Mouse (Mus musculus): ENCODE measurements around the gene Ino80.

Gene Ino80

DNA sequence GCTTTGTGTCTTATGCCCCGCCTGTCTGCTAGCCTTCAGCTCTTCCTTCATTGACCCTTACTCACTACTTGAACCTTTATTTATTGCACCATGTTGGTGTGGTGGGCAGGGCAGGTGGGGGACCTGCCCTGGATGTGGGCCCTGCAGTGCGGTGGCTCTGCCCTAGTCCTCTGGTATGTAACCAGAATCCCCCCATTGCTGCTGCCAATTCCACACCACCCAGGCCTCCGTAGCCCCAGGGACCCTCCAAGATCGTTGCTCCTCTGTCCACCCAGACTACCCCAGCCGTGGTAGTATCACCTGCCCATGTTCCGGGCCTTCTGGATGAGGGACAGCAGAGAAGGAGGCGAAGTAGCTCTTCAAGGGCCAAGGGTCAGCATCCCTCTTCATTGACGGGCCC is 123.8 kb downstream of the Ino80 start:
- no peak for DNase-seq (ENCODE audit: low read depth, low spot score)

DNA sequence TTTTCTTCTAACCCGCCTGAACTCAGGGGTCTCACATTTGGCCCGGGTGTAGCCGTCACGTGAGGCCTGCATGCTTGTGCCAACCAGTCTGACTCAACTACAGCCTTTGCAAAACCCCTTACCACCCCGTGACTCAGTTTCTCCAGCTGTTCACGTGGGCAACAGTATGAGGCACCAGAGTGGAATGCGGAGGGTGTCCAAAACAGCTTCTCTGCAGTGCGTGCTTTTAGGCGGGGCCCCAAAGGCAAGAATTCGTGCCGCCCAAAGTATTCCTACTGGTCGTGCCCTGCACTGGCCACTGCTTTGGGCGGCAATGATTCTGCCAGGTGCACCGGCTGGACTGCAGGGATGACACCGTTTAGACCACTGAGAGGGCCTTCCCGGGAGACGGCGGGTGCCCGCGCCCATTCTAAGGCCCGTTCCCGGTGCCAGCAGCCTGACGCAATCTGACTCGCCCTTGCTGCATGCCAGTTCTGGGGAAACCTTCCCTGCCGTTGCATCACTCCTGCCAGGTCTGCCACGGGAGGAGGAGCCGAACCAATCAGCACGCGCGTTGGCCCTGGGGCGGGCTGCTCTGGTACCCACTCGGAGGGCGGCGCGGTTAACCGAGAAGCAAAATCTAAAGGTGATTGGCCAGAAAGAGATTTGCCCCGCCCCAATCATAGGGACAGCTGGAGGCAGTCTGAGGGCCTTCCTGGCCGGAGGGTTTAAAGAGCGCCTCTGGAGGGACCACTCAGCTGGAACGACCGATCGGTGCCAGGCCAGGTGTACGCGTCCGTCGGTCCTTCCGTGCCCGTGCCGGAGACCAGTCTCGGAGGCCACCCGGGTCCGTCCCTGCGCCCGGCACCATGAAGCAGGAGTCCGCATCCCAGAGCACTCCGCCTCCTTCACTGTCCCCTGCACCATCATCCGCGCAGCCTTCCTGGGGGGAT is 126.7 kb downstream of the Ino80 start, which contains the start of gene Chac1:
Chac1 (plus strand) TSS at position 675 of the 932 bp plus-strand sequence.
- peak; percentile 97 for DNase-seq (ENCODE audit: low read depth, low spot score)

- DNase-seq (ENCODE audit: low read depth, low spot score) = no peak
Observed at GRCm38 (mm10) chr2:119344537-119345138, 132.8 kb downstream of the Ino80 start.

GRCm38 (mm10) chr2:119337425-119338265 is 139.8 kb downstream of the Ino80 start:
- peak; percentile 93 for DNase-seq (ENCODE audit: low read depth, low spot score)

GRCm38 (mm10) chr2:119336470-119336869 is 141.0 kb downstream of the Ino80 start:
- DNase-seq (ENCODE audit: low read depth, low spot score) = no peak

DNA sequence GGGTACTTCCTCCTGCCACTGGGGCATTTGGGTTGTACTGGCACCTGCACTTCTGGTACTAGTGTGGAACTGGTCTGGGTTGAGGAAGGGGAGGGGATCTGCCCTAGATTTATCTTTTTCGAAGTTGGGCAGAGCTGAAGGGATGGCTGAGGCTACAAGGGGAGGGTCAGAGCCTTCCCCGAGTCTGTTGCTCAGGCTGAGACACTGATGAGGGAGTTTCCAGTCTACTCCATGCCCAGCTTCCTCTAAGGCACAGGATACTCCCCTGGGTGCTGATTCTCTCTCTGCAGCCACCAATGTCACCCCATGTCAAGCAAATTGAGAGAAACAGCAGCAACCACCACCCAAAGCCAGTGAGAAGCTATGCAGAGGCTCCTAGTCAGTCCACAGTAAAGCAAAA is 141.5 kb downstream of the Ino80 start:
- peak; percentile 78 for DNase-seq (ENCODE audit: low read depth, low spot score)

DNA sequence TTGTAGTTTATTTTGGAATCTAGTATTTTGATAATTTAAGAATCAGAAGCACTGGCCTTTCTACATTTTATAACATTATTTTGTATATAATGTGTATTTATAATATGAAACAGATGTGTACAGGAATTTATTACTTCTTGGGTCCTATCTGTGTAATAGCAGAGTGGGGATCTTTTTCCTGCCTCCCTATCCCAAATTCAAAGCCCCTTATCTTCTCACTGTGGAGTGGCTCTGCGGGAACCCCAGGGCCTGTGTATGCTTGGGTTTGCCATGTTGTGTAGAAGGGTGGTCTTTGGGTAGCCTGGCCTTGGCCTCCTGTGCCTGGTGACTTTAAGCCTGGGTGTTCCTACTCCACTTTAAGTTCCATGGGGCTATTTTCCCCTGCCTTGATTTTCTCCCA is 142.0 kb downstream of the Ino80 start:
- no peak for DNase-seq (ENCODE audit: low read depth, low spot score)

GRCm38 (mm10) chr2:119334964-119335525 is 142.4 kb downstream of the Ino80 start:
- DNase-seq (ENCODE audit: low read depth, low spot score) = peak; percentile 83

DNA sequence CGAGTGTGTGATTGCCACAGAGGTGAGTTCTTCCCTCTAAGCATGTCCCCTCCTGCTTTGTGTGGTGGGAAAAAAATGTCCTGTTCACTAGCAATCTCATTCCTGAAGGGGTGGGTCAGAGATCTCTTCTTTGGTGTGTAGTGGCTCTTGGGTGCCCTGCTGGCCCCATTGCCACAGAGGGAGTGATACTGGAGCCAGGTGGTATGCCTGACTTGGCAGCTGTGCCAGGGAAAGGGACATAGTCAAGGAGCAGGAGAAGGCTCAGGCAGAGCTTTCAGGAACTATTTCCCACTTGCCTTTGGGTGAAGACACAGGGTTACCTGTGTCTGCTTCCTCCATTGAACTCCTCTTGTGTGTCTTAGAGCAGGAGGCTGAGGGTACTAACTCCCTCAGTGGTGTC is 143.4 kb downstream of the Ino80 start:
- no peak for DNase-seq (ENCODE audit: low read depth, low spot score)

DNA sequence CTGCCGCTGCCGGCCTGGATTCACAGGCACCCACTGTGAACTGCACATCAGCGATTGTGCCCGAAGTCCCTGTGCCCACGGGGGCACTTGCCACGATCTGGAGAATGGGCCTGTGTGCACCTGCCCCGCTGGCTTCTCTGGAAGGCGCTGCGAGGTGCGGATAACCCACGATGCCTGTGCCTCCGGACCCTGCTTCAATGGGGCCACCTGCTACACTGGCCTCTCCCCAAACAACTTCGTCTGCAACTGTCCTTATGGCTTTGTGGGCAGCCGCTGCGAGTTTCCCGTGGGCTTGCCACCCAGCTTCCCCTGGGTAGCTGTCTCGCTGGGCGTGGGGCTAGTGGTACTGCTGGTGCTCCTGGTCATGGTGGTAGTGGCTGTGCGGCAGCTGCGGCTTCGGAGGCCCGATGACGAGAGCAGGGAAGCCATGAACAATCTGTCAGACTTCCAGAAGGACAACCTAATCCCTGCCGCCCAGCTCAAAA is 145.3 kb downstream of the Ino80 start:
- no peak for DNase-seq (ENCODE audit: low read depth, low spot score)

- DNase-seq (ENCODE audit: low read depth, low spot score) = no peak
Observed at GRCm38 (mm10) chr2:119330795-119331194, 146.7 kb downstream of the Ino80 start.

GRCm38 (mm10) chr2:119329123-119329817 is 148.2 kb downstream of the Ino80 start:
- no peak for DNase-seq (ENCODE audit: low read depth, low spot score)

- DNase-seq (ENCODE audit: low read depth, low spot score) = no peak
Observed at GRCm38 (mm10) chr2:119328546-119328945, 148.9 kb downstream of the Ino80 start.

DNA sequence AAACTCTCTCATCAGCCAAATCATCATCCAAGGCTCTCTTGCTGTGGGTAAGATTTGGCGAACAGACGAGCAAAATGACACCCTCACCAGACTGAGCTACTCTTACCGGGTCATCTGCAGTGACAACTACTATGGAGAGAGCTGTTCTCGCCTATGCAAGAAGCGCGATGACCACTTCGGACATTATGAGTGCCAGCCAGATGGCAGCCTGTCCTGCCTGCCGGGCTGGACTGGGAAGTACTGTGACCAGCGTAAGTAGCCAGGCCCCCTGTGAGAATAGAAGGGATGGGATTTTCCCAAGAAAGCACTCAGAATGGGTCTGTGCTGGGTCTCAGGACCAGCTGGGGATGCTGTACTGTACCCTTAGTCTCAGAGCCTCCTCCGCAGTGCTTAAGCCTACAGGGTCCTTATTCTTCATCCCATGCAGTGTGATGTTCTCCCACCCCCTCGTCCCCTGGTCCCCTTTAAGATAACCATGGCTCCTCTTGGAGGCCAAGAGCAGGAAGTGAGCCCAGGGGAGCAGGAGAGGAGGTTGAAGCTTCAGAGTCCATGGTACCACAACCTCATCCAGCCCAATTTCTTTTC is 149.5 kb downstream of the Ino80 start:
- DNase-seq (ENCODE audit: low read depth, low spot score) = no peak

DNA sequence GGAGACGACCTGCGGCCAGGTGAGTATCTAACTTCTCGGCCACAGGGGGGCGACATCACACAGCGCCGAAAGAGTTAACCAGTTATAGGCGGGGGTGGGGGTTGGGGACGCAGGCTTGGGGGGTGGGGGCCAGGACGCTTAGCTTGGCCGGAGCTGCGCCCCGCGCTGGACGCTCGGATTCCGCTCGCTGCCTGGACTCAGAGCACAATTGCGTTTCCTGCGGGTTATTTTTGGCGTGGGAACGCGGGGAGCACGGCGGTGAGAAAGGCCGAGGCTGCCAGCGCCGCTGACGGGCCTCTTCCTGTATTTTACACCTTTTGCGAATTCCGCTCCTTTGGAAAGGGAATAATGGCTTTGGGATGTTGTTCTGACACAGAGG is 150.4 kb downstream of the Ino80 start:
- DNase-seq (ENCODE audit: low read depth, low spot score) = peak; percentile 78

GRCm38 (mm10) chr2:119326161-119327101 is 151.1 kb downstream of the Ino80 start:
- no peak for DNase-seq (ENCODE audit: low read depth, low spot score)

DNA sequence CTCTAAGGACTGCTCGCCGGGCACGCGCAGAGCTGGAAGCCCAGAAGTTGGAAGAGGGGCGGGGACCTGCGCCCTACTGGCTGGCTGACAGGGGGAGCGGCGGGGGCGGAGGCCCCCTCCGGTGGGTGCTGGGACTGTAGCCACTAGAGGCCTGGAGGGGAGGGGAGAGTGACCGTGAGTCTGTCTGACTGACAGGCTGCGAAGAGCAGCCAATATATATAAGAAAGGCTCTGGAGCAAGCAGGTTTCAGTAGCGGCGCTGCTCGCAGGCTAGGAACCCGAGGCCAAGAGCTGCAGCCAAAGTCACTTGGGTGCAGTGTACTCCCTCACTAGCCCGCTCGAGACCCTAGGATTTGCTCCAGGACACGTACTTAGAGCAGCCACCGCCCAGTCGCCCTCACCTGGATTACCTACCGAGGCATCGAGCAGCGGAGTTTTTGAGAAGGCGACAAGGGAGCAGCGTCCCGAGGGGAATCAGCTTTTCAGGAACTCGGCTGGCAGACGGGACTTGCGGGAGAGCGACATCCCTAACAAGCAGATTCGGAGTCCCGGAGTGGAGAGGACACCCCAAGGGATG is 151.8 kb downstream of the Ino80 start, which contains the start of gene Dll4:
Dll4 (plus strand) TSS at position 217 of the 576 bp plus-strand sequence.
- no peak for DNase-seq (ENCODE audit: low read depth, low spot score)

DNA sequence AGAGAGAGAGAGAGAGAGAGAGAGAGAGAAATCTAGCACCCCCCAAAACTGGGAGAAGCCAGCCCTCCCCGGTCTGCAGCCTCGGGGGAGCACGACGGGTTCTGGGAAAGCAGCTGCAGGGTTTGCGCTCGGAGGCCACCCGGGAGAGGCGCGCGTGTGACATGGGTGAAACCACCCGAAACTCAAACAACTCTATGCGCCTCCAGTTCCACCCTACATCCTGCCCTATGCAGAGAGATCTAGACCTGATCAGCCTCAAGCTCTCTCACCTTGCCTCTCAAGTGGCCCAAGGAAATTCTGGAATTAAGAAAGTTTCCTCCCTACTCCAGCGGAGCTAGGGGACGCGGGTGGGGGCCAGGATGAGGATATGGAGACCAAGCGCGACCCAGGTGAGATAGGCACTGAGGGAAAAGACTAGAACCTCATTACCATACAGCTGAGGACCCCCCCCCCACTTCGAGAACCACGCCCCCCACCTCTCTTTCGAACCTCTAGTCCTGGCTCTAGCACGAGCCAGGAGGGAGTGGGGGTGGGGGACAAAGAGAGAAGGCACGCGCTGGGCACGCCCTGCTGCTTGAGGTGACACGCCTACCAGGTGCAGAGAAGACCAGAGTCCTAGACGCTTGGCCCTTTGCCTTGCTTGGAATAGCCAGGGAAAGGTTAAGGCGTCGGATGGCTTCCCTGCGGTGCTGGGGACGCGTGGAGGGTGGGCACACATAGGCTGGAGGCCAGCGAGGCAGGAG is 152.7 kb downstream of the Ino80 start:
- DNase-seq (ENCODE audit: low read depth, low spot score) = peak; percentile 56

Data from A20 (cell line).